Mouse (Mus musculus) spleen, postnatal 36 days (tissue): ENCODE data around the gene Tk2.

ENCODE experiments used
- DNase-seq, 2 experiments: peaks; one replicate each; pipeline ENCODE4 v3.0.0; 2022; ENCODE audit warnings: low spot score in 2 of 2, mixed read lengths in 1 of 2

Tk2 gene

GRCm38 (mm10) chr8:104219806-104220205 is 28.6 kb downstream of the Tk2 start:
- DNase-seq = peak; percentile 64 to 72

GRCm38 (mm10) chr8:104219079-104219478 is 29.3 kb downstream of the Tk2 start:
- peak; percentile 68 to 73 for DNase-seq

- no peak for DNase-seq
Observed at GRCm38 (mm10) chr8:104217601-104218000, 30.8 kb downstream of the Tk2 start.

GRCm38 (mm10) chr8:104205292-104205691 is 43.1 kb downstream of the Tk2 start:
- no peak for DNase-seq

- DNase-seq = no peak
Observed at GRCm38 (mm10) chr8:104202320-104202719, 46.0 kb downstream of the Tk2 start.

- no peak for DNase-seq
Observed at GRCm38 (mm10) chr8:104201622-104202021, 46.7 kb downstream of the Tk2 start.

- peak; percentile 46 to 48 for DNase-seq
Observed at GRCm38 (mm10) chr8:104199802-104200201, 48.6 kb downstream of the Tk2 start.

- DNase-seq = peak; percentile 44 to 49
Observed at GRCm38 (mm10) chr8:104191496-104191895, 56.9 kb downstream of the Tk2 start.

GRCm38 (mm10) chr8:104190777-104191468 is 57.4 kb downstream of the Tk2 start:
- no peak for DNase-seq

- DNase-seq = no peak
Observed at GRCm38 (mm10) chr8:104188459-104188858, 59.9 kb downstream of the Tk2 start.

- no peak for DNase-seq
Observed at GRCm38 (mm10) chr8:104187622-104188021, 60.7 kb downstream of the Tk2 start.

- DNase-seq = no peak
Observed at GRCm38 (mm10) chr8:104186827-104187226, 61.5 kb downstream of the Tk2 start.

GRCm38 (mm10) chr8:104184905-104185304 is 63.5 kb downstream of the Tk2 start:
- peak; percentile 41 to 42 for DNase-seq

GRCm38 (mm10) chr8:104177054-104177453 is 71.3 kb downstream of the Tk2 start:
- DNase-seq = no peak
